Mouse (Mus musculus): ENCODE results near the gene Natd1. TPM values are rescaled to one million over a fixed set of nuclear protein-coding genes. Genes with fewer than 3 reads are reported as not detected.

The Natd1 gene
- polyA plus RNA-seq (2012; rRNA removed; ENCODE audit: low replicate concordance), result 7.5 and 7.9 TPM in 2 replicates

GRCm38 (mm10) chr11:60914491-60914890, at the start of gene Natd1:
TSS of gene Natd1 (minus strand) at chr11:60914750.

GRCm38 (mm10) chr11:60931869-60932481, 17.4 kb upstream of the Natd1 start, which contains the start of gene Map2k3:
TSS of gene Map2k3 (plus strand) at chr11:60932033.

GRCm38 (mm10) chr11:60878675-60879294, 35.8 kb downstream of the Natd1 start, which contains the start of gene Tmem11:
TSS of gene Tmem11 (minus strand) at chr11:60879272.

Other genes starting within 250 kb of the Natd1 start
- 23.2 and 28.1 TPM in 2 replicates for gene Llgl1, start 215.0 kb downstream of the Natd1 start, polyA plus RNA-seq (2012; rRNA removed; ENCODE audit: low replicate concordance)
- 260 and 283 TPM in 2 replicates for gene Flii, start 187.5 kb downstream of the Natd1 start, polyA plus RNA-seq (2012; rRNA removed; ENCODE audit: low replicate concordance)
- gene Mief2, start 186.4 kb downstream of the Natd1 start, polyA plus RNA-seq (2012; rRNA removed; ENCODE audit: low replicate concordance), result 10.3 and 12.4 TPM in 2 replicates
- gene Top3a, start 137.4 kb downstream of the Natd1 start, polyA plus RNA-seq (2012; rRNA removed; ENCODE audit: low replicate concordance), result 3.9 and 4.6 TPM in 2 replicates
- gene Smcr8, start 137.2 kb downstream of the Natd1 start, polyA plus RNA-seq (2012; rRNA removed; ENCODE audit: low replicate concordance), result 2.0 and 3.6 TPM in 2 replicates
- 10.2 and 19.9 TPM in 2 replicates for gene Shmt1, start 103.0 kb downstream of the Natd1 start, polyA plus RNA-seq (2012; rRNA removed; ENCODE audit: low replicate concordance)
- 15.3 and 29.9 TPM in 2 replicates for gene Dhrs7b, start 84.1 kb downstream of the Natd1 start, polyA plus RNA-seq (2012; rRNA removed; ENCODE audit: low replicate concordance)
- 66.4 and 71.2 TPM in 2 replicates for gene Tmem11, start 35.5 kb downstream of the Natd1 start, polyA plus RNA-seq (2012; rRNA removed; ENCODE audit: low replicate concordance)
- 55.4 and 83.7 TPM in 2 replicates for gene Map2k3, start 17.3 kb upstream of the Natd1 start, polyA plus RNA-seq (2012; rRNA removed; ENCODE audit: low replicate concordance)
- 0.58 and 1.1 TPM in 2 replicates for gene Kcnj12, start 107.8 kb upstream of the Natd1 start, polyA plus RNA-seq (2012; rRNA removed; ENCODE audit: low replicate concordance)
- 17.3 and 17.7 TPM in 2 replicates for gene Tnfrsf13b, start 212.0 kb upstream of the Natd1 start, polyA plus RNA-seq (2012; rRNA removed; ENCODE audit: low replicate concordance)